ENCODE assay signal across 17 mouse cellular contexts in genomic region chr16:52076652-52077051, GRCm38 (mm10). TPM values are rescaled to one million over a fixed set of nuclear protein-coding genes. Genes with fewer than 3 reads are reported as not detected.
DNase-seq lines count a peak whose midpoint lies in the region; ATAC-seq and TF ChIP-seq lines count a peak whose summit lies in the region.
"Had no signal": no experiment of that assay in that cellular context is flagged by ENCODE, and none has a peak within 500 bp of the region (broad histone marks: within the 10 kb centered on the region; RNA-seq: fewer than 3 reads in every experiment).

No protein-coding gene starts in this region.

- H3K36me3 ChIP-seq in hindbrain, embryonic 15.5 days: no peaks in the 10 kb centered on the region
- H3K36me3 ChIP-seq in hindbrain, embryonic 10.5 days: peaks cover 6% of the 10 kb centered on the region
- H3K36me3 ChIP-seq: neural tube, embryonic 15.5 days had no signal

- H3K4me3 ChIP-seq in hindbrain, embryonic 15.5 days: no peak overlapping the region
- no peak overlapping the region for H3K4me3 ChIP-seq in hindbrain, embryonic 10.5 days
- H3K4me3 ChIP-seq: neural tube, embryonic 15.5 days had no signal

- no peaks in the 10 kb centered on the region for H3K9me3 ChIP-seq in hindbrain, embryonic 15.5 days
- no peaks in the 10 kb centered on the region for H3K9me3 ChIP-seq in hindbrain, embryonic 10.5 days
- H3K9me3 ChIP-seq: neural tube, embryonic 15.5 days had no signal

- H3K9ac ChIP-seq in hindbrain, embryonic 15.5 days: no peak overlapping the region
- H3K9ac ChIP-seq: lung, embryonic 14.5 days; neural tube, embryonic 15.5 days had no signal

- peak; percentile 57; the same call in 1 of the 2 replicates for ATAC-seq in hindbrain, embryonic 15.5 days (ENCODE audit: low FRiP score, low read depth)
- ATAC-seq: intestine, embryonic 16.5 days had no signal

- DNase-seq in hindbrain, embryonic 10.5 days (ENCODE audit: low spot score): no peak
- peak; percentile 77 for DNase-seq in brain, embryonic 14.5 days (ENCODE audit: low read depth)
- peak; percentile 69 for DNase-seq in cerebellum, adult 11 months
- DNase-seq in cerebellum, postnatal 25 days: peak; percentile 81 to 86
- no peak for DNase-seq in urinary bladder, postnatal 10 days (ENCODE audit: low spot score)
- DNase-seq in layer of hippocampus, postnatal 36 days: no peak
- no peak for DNase-seq in ovary, postnatal 14 days (ENCODE audit: low spot score)
- DNase-seq: adrenal gland, postnatal 14 days; kidney, postnatal 14 days; lung, embryonic 14.5 days; retina, postnatal 1 day; thymus, postnatal 25 days had no signal

- peaks cover 16% of the 10 kb centered on the region for H3K4me1 ChIP-seq in hindbrain, embryonic 15.5 days (replicated peaks)
- peaks cover 2% of the 10 kb centered on the region; the same call in 1 of the 2 replicates for H3K4me1 ChIP-seq in hindbrain, embryonic 10.5 days (replicated peaks)

- no peaks in the 10 kb centered on the region for H3K27me3 ChIP-seq in hindbrain, embryonic 15.5 days
- H3K27me3 ChIP-seq in hindbrain, embryonic 10.5 days (ENCODE audit: insufficient read depth, poor library complexity, severe bottlenecking): no peaks in the 10 kb centered on the region
- H3K27me3 ChIP-seq: CH12.LX; neural tube, embryonic 15.5 days had no signal

- no peak for TF ChIP-seq CTCF in brain, embryonic 14.5 days (IDR thresholded peaks at IDR 0.05; ENCODE audit: borderline replicate concordance, extremely low read depth, insufficient read depth, insufficient read length)

- WGBS in hindbrain, embryonic 15.5 days: 52% methylated on average over 7 of the region's 7 CpGs
- WGBS in hindbrain, embryonic 10.5 days: 90% methylated on average over 7 of the region's 7 CpGs

- 0 out of 2 replicates have a peak overlapping the region, but pooled peaks have one; percentile 34 for H3K27ac ChIP-seq in hindbrain, embryonic 15.5 days (replicated peaks)
- no peak overlapping the region for H3K27ac ChIP-seq in hindbrain, embryonic 10.5 days
- H3K27ac ChIP-seq: neural tube, embryonic 15.5 days had no signal

- H3K4me2 ChIP-seq in hindbrain, embryonic 15.5 days: no peak overlapping the region
- H3K4me2 ChIP-seq: liver, embryonic 11.5 days; lung, embryonic 14.5 days; neural tube, embryonic 15.5 days had no signal

- TF ChIP-seq POLR2A in brain, embryonic 14.5 days (IDR thresholded peaks at IDR 0.05; ENCODE audit: borderline replicate concordance, extremely low read depth, insufficient read depth, insufficient read length, poor library complexity, severe bottlenecking): no peak

RNA-seq across cellular contexts. Expression of gene Cblb, which starts 45.6 kb away (rescaled TPM):
- 11.5 and 12.3 TPM in 2 replicates for polyA plus RNA-seq in hindbrain, embryonic 15.5 days (2015; fragmentation: Nextera tagmentation; extraction: Ambion mirVana)
- 34.8 and 42.6 TPM in 2 replicates for polyA plus RNA-seq in hindbrain, embryonic 10.5 days (2016; fragmentation: Nextera tagmentation; extraction: Ambion mirVana)
- polyA plus RNA-seq in brain, embryonic 14.5 days (2012; rRNA removed): 29.9 and 31.8 TPM in 2 replicates
- total RNA-seq in layer of hippocampus, postnatal 36 days (2021): 10 to 100 TPM; 39.2 to 43.4 TPM

Comparison
In these comparisons a context has a peak if more than half of its experiments do, and no peak if none do; other contexts are left out.
1. DNase-seq: peak in brain, embryonic 14.5 days (single experiment), cerebellum, adult 11 months (single experiment) and cerebellum, postnatal 25 days (2 of 2); none in hindbrain, embryonic 10.5 days (single experiment), urinary bladder, postnatal 10 days (single experiment), layer of hippocampus, postnatal 36 days (0 of 2) and ovary, postnatal 14 days (single experiment).